Mouse (Mus musculus) neural tube, embryonic 12.5 days (tissue): Measurements from ENCODE around the gene Fem1b. TPM values are rescaled to one million over a fixed set of nuclear protein-coding genes. Genes with fewer than 3 reads are reported as not detected.
A peak's percentile ranks its signal among the peaks of the same experiment; 100 is the strongest.

ENCODE experiments used
- ATAC-seq: fragments of 200-750 bp; cut with Nextera tagmentation; 2 replicates; pipeline ENCODE4 v1.8.0; 2017; ENCODE audit warnings: low read depth, mild to moderate bottlenecking, moderate TSS enrichment, moderate library complexity; ENCODE audit not compliant: low FRiP score
- H3K27ac ChIP-seq: fragments of 300-500 bp; sonication (generic); 2 replicates; pipeline ENCODE4 v1.5.1; 2016
- H3K27me3 ChIP-seq: fragments of 300-500 bp; sonication (generic); replicated peaks from 2 replicates; pipeline ENCODE4 v1.6.1; 2016; ENCODE audit warnings: mild to moderate bottlenecking
- H3K36me3 ChIP-seq: fragments of 300-500 bp; sonication (generic); 2 replicates; pipeline ENCODE4 v1.6.1; 2016; ENCODE audit warnings: mild to moderate bottlenecking
- H3K4me1 ChIP-seq: fragments of 300-500 bp; sonication (generic); 2 replicates; pipeline ENCODE4 v1.6.1; 2016
- H3K4me2 ChIP-seq: fragments of 300-500 bp; sonication (generic); replicated peaks from 2 replicates; pipeline ENCODE4 v1.6.1; 2016; ENCODE audit warnings: mild to moderate bottlenecking
- H3K4me3 ChIP-seq: fragments of 300-500 bp; sonication (generic); 2 replicates; pipeline ENCODE4 v1.5.1; 2016
- H3K9ac ChIP-seq: fragments of 300-500 bp; sonication (generic); 2 replicates; pipeline ENCODE4 v1.6.1; 2016; ENCODE audit warnings: mild to moderate bottlenecking
- H3K9me3 ChIP-seq: fragments of 300-500 bp; sonication (generic); 2 replicates; pipeline ENCODE4 v1.6.1; 2016; ENCODE audit warnings: mild to moderate bottlenecking
- WGBS: fragments of 180-500 bp; shearing (Covaris S2); methylation state at CpG from one replicate; pipeline ENCODE4 v1.1.7; 2016; 5-methylcytosine and 5-hydroxymethylcytosine counted together
- polyA plus RNA-seq: library from polyadenylated mRNA; unstranded; fragments of >200 nt; fragmentation: Nextera tagmentation; extraction: Ambion mirVana; gene quantifications from 2 replicates; pipeline ENCODE4 v1.2.1, GENCODE M21; 2016

Gene Fem1b
- polyA plus RNA-seq, 1 experiment from 2014 or later: 52.8 TPM

DNA sequence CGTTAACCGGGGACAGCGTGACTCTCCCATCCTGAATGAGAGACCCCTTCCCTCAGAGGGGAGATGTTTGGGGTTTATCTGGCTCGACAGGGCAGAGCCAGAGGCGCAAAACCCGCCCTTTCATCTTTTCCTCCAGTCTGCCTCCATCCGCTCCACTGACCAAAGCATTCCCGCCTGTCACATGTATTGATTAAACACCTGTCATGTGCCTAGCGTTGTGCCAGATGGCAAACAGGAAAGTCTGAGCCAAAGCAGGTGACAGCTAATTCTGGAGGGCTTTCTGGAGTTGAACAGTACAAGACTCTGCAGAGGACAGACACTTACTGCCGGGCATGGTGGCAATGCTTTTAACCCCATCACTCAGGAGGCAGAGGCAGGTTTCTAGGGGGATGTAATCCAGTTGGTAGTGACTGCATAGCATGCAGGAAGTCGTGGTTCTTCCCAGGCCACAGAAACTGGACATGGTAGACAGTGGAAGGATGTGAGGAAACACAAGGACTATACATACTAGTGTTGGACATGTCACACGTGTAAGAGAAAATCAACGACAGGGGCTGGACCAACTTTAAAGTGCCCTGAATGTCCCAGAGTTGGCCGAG lies 27.5 kb upstream of the Fem1b start:
- Histone ChIP-seq H3K36me3 (no peaks in the 10 kb centered on the region), H3K9me3 (no peaks in the 10 kb centered on the region), H3K4me1 (peaks cover 6% of the 10 kb centered on the region), H3K9ac (peak overlapping the region; percentile 87), H3K4me2 (peak overlapping the region; percentile 93), H3K27me3 (no peaks in the 10 kb centered on the region), H3K4me3 (peak overlapping the region; percentile 67), H3K27ac (no peak overlapping the region; the same call in 1 of the 2 replicates)
- no peak; the same call in 1 of the 2 replicates for ATAC-seq
- 14% methylated on average over 14 of the region's 14 CpGs for WGBS

DNA sequence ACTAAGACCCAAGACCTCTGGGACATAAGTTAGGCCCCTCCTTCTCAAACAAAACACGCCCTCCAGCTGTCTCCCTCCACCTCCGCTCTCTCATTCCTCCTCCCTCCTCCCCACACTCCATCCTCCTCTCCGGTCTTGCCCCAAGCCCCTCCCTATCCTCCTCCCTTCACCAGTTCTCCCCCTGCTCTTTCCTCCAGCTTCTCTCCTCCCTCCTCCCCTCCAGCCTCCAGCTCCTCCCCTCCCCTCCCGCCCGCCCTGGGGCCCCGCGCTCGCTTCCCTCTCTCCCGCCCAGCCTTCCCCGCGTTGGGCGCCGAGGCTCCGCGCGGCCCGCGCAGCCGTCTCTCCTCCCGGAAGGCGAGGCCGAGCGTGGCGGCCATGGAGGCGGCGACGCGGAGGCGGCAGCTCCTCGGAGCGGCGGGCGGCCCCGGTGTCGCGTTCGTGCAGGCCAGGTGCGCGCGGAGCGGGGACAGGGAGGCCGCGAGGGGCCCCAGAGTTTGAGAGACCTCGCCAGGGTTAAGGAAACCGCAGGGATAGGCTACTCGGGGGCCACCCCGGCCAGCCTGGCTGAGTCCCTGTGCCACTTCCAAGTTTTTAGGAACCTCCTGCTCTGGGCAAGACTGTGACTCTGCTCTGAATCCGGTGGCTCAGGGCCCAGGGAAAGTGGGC lies 26.9 kb upstream of the Fem1b start, which contains the start of gene Cln6:
Gene Cln6 (plus strand): TSS at position 280 of the 666 bp plus-strand sequence.
- Histone ChIP-seq H3K4me2 (peak within 1 kb of the TSS; percentile 93), H3K36me3 (no peaks in the 10 kb centered on the region), H3K27ac (no peak within 1 kb of the TSS; the same call in 1 of the 2 replicates), H3K4me3 (peak within 1 kb of the TSS; percentile 67), H3K9ac (peak within 1 kb of the TSS; percentile 87), H3K4me1 (peaks cover 6% of the 10 kb centered on the region), H3K9me3 (no peaks in the 10 kb centered on the region), H3K27me3 (no peaks in the 10 kb centered on the region)
- peak; percentile 78 for ATAC-seq
- WGBS: under 1% methylated on average over 43 of the region's 48 CpGs

DNA sequence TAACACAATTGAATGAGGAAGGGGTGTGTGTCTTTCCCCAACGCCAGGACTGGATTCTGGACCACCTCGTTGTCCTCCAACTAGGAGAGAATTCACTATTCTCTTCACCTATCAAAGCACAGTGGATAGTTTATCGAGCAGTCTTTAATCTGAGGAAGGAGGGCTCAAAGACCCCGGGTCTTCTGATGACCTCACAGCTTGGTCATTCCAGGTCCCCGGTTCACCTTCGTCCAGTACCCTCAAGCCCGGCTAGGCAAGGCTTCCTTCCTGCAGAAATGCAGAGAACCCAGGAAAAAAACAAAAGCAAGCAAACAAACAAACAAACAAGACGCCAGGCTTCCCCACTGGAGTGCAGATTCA lies 26.4 kb upstream of the Fem1b start:
- no peak overlapping the region for H3K9ac ChIP-seq
- ATAC-seq: peak; percentile 10; the same call in 1 of the 2 replicates

DNA sequence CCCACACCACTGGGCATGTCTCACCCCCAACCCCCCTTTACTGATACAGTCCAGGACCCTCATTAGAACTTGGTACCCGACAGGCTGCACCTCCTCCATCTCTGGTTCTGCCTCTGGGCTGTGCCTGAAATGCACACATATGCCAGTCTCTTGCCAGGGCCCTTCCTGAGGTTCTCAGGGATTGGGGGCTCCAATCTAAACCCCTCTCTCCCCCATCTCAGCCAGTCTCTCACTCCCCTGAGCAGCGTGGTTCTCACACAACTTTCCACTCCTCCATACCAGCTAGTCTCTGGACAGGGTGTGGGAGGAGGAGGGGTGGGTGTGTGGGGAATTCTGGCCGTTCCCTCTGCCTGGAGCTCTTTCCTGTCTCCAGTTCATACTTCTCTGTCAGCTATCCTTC lies 25.9 kb upstream of the Fem1b start:
- Histone ChIP-seq H3K4me1 (peaks cover 6% of the 10 kb centered on the region), H3K9ac (no peak overlapping the region), H3K36me3 (no peaks in the 10 kb centered on the region), H3K4me3 (no peak overlapping the region), H3K4me2 (no peak overlapping the region), H3K27ac (no peak overlapping the region), H3K9me3 (no peaks in the 10 kb centered on the region), H3K27me3 (no peaks in the 10 kb centered on the region)
- no peak for ATAC-seq
- WGBS: 65% methylated on average over 3 of the region's 3 CpGs

More for the DNA sequence above, 26.4 kb upstream of the Fem1b start:
- peaks cover 6% of the 10 kb centered on the region for H3K4me1 ChIP-seq
- H3K4me2 ChIP-seq: peak overlapping the region; percentile 93
- H3K27ac ChIP-seq: no peak overlapping the region
- H3K4me3 ChIP-seq: peak overlapping the region; percentile 67
- H3K36me3 ChIP-seq: no peaks in the 10 kb centered on the region
- H3K9me3 ChIP-seq: no peaks in the 10 kb centered on the region
- WGBS: 23% methylated on average over 8 of the region's 8 CpGs
- H3K27me3 ChIP-seq: no peaks in the 10 kb centered on the region

DNA sequence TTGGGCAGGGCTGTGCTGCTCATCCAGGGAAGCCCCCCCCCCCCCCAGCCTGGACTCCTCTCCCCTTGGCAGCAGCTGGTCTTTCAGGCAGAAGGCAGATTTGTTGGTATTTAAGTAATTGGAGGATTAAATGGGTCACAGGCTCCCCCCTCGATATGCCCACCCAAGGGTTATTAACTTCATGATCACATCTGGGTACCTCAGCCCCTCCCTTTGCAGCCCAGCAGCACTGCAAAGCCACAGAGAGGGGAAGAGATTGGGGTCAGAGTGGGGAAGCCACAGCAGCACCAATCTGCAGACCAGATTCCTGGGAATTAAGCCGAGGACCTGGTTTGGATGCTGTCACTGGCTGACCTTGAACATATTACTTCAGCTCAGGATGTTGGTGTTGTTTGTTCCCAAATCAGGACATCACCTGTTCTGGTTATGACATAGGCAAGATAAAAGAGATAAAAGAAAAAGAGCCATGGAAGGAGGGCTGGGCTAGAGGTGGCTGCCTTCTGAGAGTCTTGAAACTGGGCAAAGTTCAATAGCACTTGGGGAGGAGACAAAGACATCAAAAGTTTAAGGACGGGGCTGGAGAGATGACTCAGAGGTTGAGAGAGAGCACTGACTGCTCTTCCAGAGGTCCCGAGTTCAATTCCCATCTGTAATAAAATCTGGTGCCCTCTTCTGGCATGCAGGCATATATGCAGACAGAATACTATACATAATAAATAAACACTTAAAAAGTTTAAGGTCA lies 24.1 kb upstream of the Fem1b start:
- no peak overlapping the region for H3K4me2 ChIP-seq
- WGBS: 53% methylated on average over 4 of the region's 4 CpGs
- no peak for ATAC-seq
- H3K27me3 ChIP-seq: no peaks in the 10 kb centered on the region
- H3K27ac ChIP-seq: no peak overlapping the region
- no peak overlapping the region for H3K4me3 ChIP-seq
- no peaks in the 10 kb centered on the region for H3K9me3 ChIP-seq
- H3K36me3 ChIP-seq: no peaks in the 10 kb centered on the region
- H3K4me1 ChIP-seq: peaks cover 6% of the 10 kb centered on the region
- no peak overlapping the region for H3K9ac ChIP-seq

DNA sequence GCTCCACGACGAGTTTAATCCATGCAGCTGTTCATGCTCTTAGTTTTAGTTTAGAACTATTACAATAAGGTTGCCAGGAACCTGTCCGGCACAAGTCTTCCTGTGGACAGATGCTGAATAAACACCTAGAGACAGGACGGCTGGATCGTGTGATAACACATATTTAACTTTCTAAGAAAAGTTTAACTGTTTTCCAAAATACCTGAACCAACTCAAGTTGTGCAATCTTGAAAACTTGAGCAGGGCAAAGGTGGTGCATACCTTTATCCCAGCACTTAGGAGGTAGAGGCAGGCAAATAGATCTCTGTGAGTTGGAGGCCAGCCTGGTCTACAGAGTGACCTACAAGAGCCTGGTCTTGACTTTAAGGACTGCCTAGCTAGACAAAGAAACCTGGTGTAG lies 23.2 kb upstream of the Fem1b start:
- no peak for ATAC-seq
- Histone ChIP-seq H3K4me1 (peaks cover 6% of the 10 kb centered on the region), H3K4me2 (no peak overlapping the region), H3K9me3 (no peaks in the 10 kb centered on the region), H3K27me3 (no peaks in the 10 kb centered on the region), H3K4me3 (no peak overlapping the region), H3K9ac (no peak overlapping the region), H3K27ac (no peak overlapping the region), H3K36me3 (no peaks in the 10 kb centered on the region)
- 85% methylated on average over 5 of the region's 5 CpGs for WGBS

DNA sequence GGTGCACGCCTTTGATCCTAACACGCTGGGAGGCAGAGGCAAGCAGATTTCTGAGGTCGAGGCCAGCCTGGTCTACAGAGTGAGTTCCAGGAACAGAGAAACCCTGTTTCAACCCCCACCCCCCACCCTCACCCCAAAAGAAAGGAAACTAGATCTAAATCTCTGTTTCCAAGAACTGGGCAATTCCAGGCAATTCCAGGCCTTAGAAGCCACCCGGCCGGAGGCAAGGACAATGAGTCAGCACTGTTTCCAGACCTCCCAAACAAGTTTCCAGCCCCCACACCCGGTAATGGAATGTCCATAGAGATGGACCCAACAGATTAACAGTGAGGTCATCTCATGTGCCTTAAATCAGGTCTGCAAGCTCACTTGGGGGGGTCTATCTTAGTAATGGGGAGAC lies 18.1 kb upstream of the Fem1b start:
- Histone ChIP-seq H3K36me3 (no peaks in the 10 kb centered on the region), H3K9me3 (no peaks in the 10 kb centered on the region), H3K4me2 (no peak overlapping the region), H3K27me3 (no peaks in the 10 kb centered on the region), H3K4me1 (peaks cover 20% of the 10 kb centered on the region), H3K4me3 (no peak overlapping the region), H3K9ac (no peak overlapping the region), H3K27ac (no peak overlapping the region)
- ATAC-seq: no peak
- WGBS: 85% methylated on average over 6 of the region's 6 CpGs

DNA sequence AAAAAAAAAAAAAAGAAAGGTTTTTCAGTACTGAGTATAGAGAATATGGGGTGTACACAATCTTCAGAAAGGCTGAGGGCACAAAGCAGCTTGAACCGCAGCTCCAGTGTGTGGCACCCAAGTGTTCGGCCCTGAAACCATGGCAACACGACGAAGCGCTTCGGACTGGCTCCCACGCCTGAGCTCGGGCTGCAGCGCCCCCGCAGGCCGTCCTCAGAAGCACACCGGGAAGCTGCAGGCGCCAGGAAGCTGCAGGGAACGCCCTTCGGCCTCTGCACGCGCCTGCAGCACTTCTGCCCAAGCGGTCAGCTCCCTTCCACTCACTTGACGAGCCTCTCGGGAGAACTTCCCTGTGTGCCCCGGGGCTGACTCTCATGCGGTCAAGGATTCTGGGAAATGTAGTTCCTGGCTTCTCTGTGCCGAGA lies 16.9 kb upstream of the Fem1b start:
- no peaks in the 10 kb centered on the region for H3K9me3 ChIP-seq
- WGBS: under 1% methylated on average over 23 of the region's 23 CpGs
- no peak overlapping the region for H3K9ac ChIP-seq
- no peak overlapping the region for H3K27ac ChIP-seq
- peak; percentile 92 for ATAC-seq
- peak overlapping the region; percentile 52 for H3K4me2 ChIP-seq
- H3K4me1 ChIP-seq: peaks cover 20% of the 10 kb centered on the region
- no peaks in the 10 kb centered on the region for H3K36me3 ChIP-seq
- H3K27me3 ChIP-seq: no peaks in the 10 kb centered on the region
- H3K4me3 ChIP-seq: 0 out of 2 replicates have a peak overlapping the region, but pooled peaks have one; percentile 11

DNA sequence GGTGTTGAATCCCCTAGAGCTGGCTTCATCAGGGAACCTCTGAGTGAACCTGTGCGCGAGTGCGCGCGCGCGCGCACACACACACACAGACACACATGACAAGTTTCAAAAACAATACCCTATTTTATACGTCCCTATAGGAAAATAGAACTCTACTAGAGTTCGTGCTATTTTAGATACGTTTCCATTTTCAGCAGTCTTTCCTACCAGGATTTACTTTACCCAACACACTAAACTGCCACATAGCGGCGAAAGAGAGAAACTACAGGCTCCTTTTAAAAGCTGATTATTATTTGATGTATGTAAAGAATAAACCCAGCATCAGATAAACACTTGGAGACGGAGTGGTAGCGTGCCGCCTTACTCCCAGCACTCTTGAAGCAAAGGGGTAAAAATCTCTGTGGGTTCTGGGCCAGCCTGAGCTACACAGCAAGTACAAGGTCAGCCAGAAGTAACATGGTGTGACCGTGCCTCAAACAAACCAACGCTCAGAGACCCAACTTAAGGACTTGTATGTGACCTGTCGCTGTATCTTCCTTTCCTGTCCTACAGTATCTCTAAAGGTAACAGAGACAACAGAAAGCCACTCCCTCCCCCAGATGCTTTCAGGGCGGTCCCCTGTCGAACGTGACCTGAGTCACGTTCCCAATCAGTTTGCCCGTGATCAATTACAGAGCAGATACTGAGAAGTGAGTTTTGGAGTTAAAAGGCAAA lies 16.4 kb upstream of the Fem1b start:
- no peak overlapping the region for H3K4me3 ChIP-seq

DNA sequence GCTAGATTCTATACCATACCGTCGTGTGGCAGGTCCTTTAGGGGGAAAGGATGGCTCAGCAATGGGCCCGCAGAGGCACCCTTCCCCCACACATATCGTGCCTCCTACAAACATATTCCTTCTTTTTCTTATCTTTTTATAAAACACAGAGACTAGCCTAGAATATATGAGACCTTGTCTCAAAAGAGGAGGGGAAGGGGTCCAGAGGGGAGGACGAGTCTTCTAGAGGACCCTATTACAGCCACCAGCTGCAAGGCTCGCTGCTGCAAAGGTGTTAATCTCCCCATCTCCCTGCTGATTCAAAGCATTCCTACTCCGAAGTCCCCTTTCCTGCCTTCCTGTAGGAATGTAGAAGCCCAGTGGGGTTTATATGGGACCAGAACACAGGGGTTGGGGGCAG lies 14.7 kb upstream of the Fem1b start:
- H3K27me3 ChIP-seq: no peaks in the 10 kb centered on the region
- H3K27ac ChIP-seq: no peak overlapping the region
- no peak overlapping the region for H3K4me3 ChIP-seq
- H3K9ac ChIP-seq: no peak overlapping the region
- H3K4me2 ChIP-seq: peak overlapping the region; percentile 34
- no peak for ATAC-seq
- no peaks in the 10 kb centered on the region for H3K36me3 ChIP-seq
- no peaks in the 10 kb centered on the region for H3K9me3 ChIP-seq
- H3K4me1 ChIP-seq: peaks cover 20% of the 10 kb centered on the region
- 10% methylated on average over 7 of the region's 7 CpGs for WGBS

More for the DNA sequence above, 16.4 kb upstream of the Fem1b start:
- Histone ChIP-seq H3K4me1 (peaks cover 20% of the 10 kb centered on the region), H3K9ac (no peak overlapping the region), H3K9me3 (no peaks in the 10 kb centered on the region), H3K27me3 (no peaks in the 10 kb centered on the region), H3K4me2 (peak overlapping the region; percentile 52), H3K27ac (no peak overlapping the region), H3K36me3 (no peaks in the 10 kb centered on the region)
- WGBS: 16% methylated on average over 24 of the region's 24 CpGs
- 0 out of 2 replicates have a peak, but pooled peaks have one; percentile 11 for ATAC-seq

DNA sequence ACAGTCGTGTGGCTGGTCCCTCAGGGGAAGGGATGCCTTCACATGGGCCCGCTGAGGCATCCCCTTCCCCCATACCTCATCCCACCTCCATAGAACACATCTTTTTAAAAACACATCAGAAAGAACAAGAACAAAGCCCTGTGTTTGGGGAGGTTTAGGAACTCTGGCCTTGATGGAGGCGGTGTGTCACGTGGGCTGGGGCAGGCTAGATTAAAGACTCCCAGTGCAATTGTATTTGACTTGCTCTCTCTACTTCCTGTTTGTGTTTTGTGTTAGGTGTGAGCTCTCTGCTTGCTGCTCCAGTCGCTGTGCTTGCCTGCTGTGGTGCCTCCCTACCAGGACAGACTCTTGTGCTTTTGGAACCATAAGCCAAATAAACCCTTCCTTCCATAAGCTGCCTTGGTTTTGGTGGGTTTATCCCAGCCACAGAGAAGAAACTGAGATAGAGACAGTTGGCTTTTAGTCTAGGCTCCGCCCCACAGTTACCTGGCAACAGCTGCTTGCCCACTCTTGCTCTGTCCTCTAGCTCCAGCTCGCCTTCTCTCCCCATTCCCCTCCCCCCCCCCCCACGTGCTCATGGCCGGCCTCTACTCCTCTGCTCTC lies 14.2 kb upstream of the Fem1b start:
- peak overlapping the region; percentile 34 for H3K4me2 ChIP-seq
- WGBS: 10% methylated on average over 9 of the region's 9 CpGs
- ATAC-seq: no peak

More for the DNA sequence above, 14.2 kb upstream of the Fem1b start:
- Histone ChIP-seq H3K9ac (no peak overlapping the region), H3K9me3 (no peaks in the 10 kb centered on the region), H3K27me3 (no peaks in the 10 kb centered on the region), H3K36me3 (no peaks in the 10 kb centered on the region), H3K4me3 (no peak overlapping the region), H3K27ac (no peak overlapping the region), H3K4me1 (peaks cover 20% of the 10 kb centered on the region)
